Mouse (Mus musculus) monocyte, adult 59 days (primary cell): ENCODE data around the gene Tmc7. TPM values are rescaled to one million over a fixed set of nuclear protein-coding genes. Genes with fewer than 3 reads are reported as not detected.

ENCODE experiments used
- total RNA-seq, 2 experiments: library from RNA; stranded (reverse); gene quantifications; one replicate each; pipeline ENCODE4 v1.2.4; 2023

The Tmc7 gene
- not detected for total RNA-seq

DNA sequence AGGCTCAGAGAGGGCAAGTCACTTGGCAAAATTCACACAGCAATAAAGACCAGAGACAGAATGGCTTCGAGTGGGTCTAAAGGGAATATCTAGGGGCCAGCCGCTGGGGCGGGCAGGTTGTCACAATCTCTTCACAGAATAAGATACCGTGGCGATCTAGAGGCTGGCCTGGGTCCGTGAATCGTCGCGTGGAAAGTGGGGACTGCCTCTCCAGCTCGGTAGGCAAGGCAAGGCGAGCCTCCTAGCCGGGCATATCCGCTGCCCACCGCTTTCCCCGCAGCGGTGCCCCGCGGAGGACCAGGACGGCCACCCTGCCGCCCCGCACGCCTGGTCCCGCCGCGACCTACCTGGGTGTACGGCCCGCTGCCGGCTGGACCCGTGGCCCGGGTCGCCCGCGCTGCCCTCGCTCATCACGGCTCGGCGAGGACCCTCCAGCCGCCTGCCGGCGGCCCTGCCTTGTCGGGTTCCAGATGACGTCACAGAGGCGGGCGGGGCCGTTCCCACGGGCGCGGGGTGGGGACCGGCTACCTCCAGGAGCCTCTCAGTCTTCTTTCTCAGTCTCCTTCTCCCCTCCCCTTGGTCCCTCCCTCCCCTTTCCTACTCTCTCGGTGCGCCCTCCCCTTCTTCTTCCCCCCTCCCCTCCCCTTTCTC is at the start of gene Tmc7:
Tmc7 (minus strand) TSS at position 480 of the 651 bp plus-strand sequence.

DNA sequence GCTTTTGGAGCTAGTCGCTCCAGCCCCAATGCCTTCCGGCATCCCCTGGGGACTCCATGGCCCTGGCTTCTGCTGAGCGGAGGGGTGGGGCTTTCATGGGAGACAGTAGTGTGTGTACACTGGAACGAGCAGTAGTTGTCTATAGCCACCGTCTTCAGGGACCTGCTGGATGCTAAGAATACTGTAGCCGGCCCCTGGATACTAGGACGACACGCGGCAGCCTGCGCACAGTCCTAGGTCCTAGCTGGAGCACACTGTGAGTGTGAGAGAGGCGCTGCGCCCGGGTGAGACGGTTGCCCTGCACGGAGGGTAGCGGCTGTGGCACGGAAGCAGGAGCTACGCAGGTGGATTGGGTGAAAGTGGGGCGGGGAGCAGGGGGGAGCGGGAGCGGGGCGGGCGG is 12.7 kb upstream of the Tmc7 start, which contains the start of gene Tmc5:
Tmc5 (plus strand) TSS at position 97 of the 400 bp plus-strand sequence.

DNA sequence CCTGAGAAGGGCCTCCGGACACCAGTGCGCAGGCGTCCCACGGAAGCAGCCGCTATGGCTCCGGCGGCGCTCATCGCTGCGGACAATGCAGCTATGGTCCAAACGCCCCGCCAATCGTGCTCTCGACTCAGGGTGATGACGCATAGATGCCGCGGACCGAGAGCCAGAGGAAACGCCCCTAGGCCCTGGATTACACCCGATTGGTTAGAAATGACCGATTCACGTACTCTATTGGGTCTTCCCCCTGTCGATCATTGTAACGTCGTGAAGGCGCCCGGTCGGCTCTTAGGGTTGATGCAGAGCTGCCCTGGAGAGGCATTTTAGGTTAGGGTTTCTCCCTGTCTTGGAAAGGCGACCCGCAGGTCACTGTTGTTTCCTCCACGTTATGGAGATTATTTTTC is 51.4 kb downstream of the Tmc7 start, which contains the start of gene Coq7:
Coq7 (minus strand) TSS at position 179 of the 401 bp plus-strand sequence.

DNA sequence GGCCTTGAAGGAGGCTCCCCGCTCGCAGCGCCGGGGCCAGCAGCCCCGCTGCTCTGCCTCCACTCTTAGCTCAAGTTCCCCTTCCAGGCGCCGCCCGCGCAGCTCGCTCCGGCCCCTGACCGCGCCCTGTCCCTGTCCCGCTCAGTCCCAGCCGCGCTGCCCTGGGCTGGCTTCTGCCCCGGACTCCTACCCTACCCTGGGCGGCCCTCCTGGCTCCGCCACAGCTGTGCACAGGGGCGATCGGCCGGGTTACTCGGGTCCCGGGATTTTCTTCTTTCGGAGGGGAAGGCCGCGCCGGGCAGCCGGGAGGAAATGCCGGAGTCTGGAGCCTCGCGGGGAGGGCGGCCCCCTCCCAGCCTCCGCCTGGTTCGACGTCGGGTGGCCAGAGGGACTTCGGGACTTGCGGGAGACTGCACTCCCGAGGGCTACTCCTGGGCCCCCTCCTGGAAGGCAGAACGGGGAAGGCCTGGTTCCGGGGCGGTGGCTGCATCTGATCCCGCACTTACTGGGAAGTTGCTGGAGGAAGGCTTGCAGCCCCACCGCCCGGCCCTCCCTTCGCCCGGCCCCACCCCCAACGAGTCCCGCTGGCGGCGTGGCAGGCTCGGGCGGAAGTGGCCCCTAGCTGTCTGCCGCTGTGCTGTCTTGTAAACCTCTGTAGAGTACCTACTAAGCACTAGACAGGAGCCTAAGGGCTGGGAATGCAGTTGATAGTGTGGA is 92.9 kb downstream of the Tmc7 start, which contains the start of gene Itpripl2:
Itpripl2 (minus strand) TSS at position 545 of the 717 bp plus-strand sequence.

Other genes starting within 250 kb of the Tmc7 start
- not detected for gene Syt17, start 136.5 kb downstream of the Tmc7 start, total RNA-seq
- 10 to 100 TPM; 29.8 to 31.9 TPM for gene Itpripl2, start 92.8 kb downstream of the Tmc7 start, total RNA-seq
- 1 to 10 TPM; 6.2 to 8.8 TPM for gene Coq7, start 51.4 kb downstream of the Tmc7 start, total RNA-seq
- not detected for gene Tmc5, start 12.6 kb upstream of the Tmc7 start, total RNA-seq
- 10 to 100 TPM; 30.6 to 35.7 TPM for gene Gde1, start 121.0 kb upstream of the Tmc7 start, total RNA-seq
- gene Ccp110, start 127.8 kb upstream of the Tmc7 start, total RNA-seq = 1 to 10 TPM; 2.0 to 3.5 TPM
- gene Vps35l, start 155.5 kb upstream of the Tmc7 start, total RNA-seq = 10 to 100 TPM; 72.6 to 72.7 TPM